Mouse (Mus musculus): ENCODE measurements around the gene Litaf.
"Not testable (repeated sequence)": the region's sequence is repeated elsewhere in the genome, so short reads cannot be mapped to it uniquely, and the experiment has no call there.

Gene Litaf

GRCm38 (mm10) chr16:10958307-10958706 lies 107.7 kb downstream of the Litaf start:
- DNase-seq (ENCODE audit: low read depth, low spot score), result not testable (repeated sequence)

GRCm38 (mm10) chr16:10957794-10958193 lies 108.2 kb downstream of the Litaf start:
- no peak for DNase-seq (ENCODE audit: low read depth, low spot score)

GRCm38 (mm10) chr16:10956938-10957685 lies 108.8 kb downstream of the Litaf start:
- DNase-seq (ENCODE audit: low read depth, low spot score), result no peak

GRCm38 (mm10) chr16:10955078-10955477 lies 110.9 kb downstream of the Litaf start:
- no peak for DNase-seq (ENCODE audit: low read depth, low spot score)

- DNase-seq (ENCODE audit: low read depth, low spot score), result no peak
These were observed 113.1 kb downstream of the Litaf start for GRCm38 (mm10) chr16:10952881-10953280.

- no peak for DNase-seq (ENCODE audit: low read depth, low spot score)
These were observed 113.9 kb downstream of the Litaf start for GRCm38 (mm10) chr16:10952071-10952470.

- DNase-seq (ENCODE audit: low read depth, low spot score), result no peak
These were observed 114.4 kb downstream of the Litaf start for GRCm38 (mm10) chr16:10951581-10951980.

- no peak for DNase-seq (ENCODE audit: low read depth, low spot score)
These were observed 115.4 kb downstream of the Litaf start for GRCm38 (mm10) chr16:10950539-10950938.

- DNase-seq (ENCODE audit: low read depth, low spot score), result no peak
These were observed 118.2 kb downstream of the Litaf start for GRCm38 (mm10) chr16:10947724-10948123.

GRCm38 (mm10) chr16:10945381-10946127 lies 120.4 kb downstream of the Litaf start:
- DNase-seq (ENCODE audit: low read depth, low spot score), result no peak

GRCm38 (mm10) chr16:10944545-10944944 lies 121.4 kb downstream of the Litaf start:
- no peak for DNase-seq (ENCODE audit: low read depth, low spot score)

GRCm38 (mm10) chr16:10943257-10943656 lies 122.7 kb downstream of the Litaf start:
- DNase-seq (ENCODE audit: low read depth, low spot score), result no peak

- DNase-seq (ENCODE audit: low read depth, low spot score), result peak; percentile 8
These were observed 125.3 kb downstream of the Litaf start for GRCm38 (mm10) chr16:10940661-10941060.

GRCm38 (mm10) chr16:10939932-10940331 lies 126.0 kb downstream of the Litaf start:
- DNase-seq (ENCODE audit: low read depth, low spot score), result no peak

GRCm38 (mm10) chr16:10937497-10937896 lies 128.5 kb downstream of the Litaf start:
- no peak for DNase-seq (ENCODE audit: low read depth, low spot score)

- DNase-seq (ENCODE audit: low read depth, low spot score), result no peak
These were observed 129.1 kb downstream of the Litaf start for GRCm38 (mm10) chr16:10936700-10937319.

GRCm38 (mm10) chr16:10934047-10934446 lies 131.9 kb downstream of the Litaf start:
- no peak for DNase-seq (ENCODE audit: low read depth, low spot score)

- no peak for DNase-seq (ENCODE audit: low read depth, low spot score)
These were observed 132.6 kb downstream of the Litaf start for GRCm38 (mm10) chr16:10933372-10933771.

GRCm38 (mm10) chr16:10927026-10927425 lies 138.9 kb downstream of the Litaf start:
- DNase-seq (ENCODE audit: low read depth, low spot score), result no peak

- no peak for DNase-seq (ENCODE audit: low read depth, low spot score)
These were observed 140.3 kb downstream of the Litaf start for GRCm38 (mm10) chr16:10925591-10926180.

GRCm38 (mm10) chr16:10923561-10923960 lies 142.4 kb downstream of the Litaf start:
- DNase-seq (ENCODE audit: low read depth, low spot score), result no peak

GRCm38 (mm10) chr16:10919856-10920255 lies 146.1 kb downstream of the Litaf start:
- DNase-seq (ENCODE audit: low read depth, low spot score), result no peak

All from c-Kit-negative CD71-positive TER-119-positive erythroid progenitor cells, embryonic 14.5 days (primary cell).